In genomic region chr11:119190498-119190897, GRCm38 (mm10) we compare ENCODE assay signal across 8 mouse cellular contexts. TPM values are rescaled to one million over a fixed set of nuclear protein-coding genes. Genes with fewer than 3 reads are reported as not detected.
DNase-seq lines count a peak whose midpoint lies in the region; ATAC-seq and TF ChIP-seq lines count a peak whose summit lies in the region.

No protein-coding gene starts in this region.

- peak; percentile 82 for DNase-seq in 3134 (ENCODE audit: extremely low read depth, insufficient read length, low spot score)
- DNase-seq in R1 (ENCODE audit: low read depth, low spot score) = peak; percentile 38
- peak; percentile 81 for DNase-seq in midbrain, postnatal 0 days (ENCODE audit: low spot score)
- DNase-seq in spleen, postnatal 4 days (ENCODE audit: low spot score in 2 of 2) = peak; percentile 50 to 81

- no peaks in the 10 kb centered on the region for H3K9me3 ChIP-seq in intestine, embryonic 15.5 days
- no peaks in the 10 kb centered on the region for H3K9me3 ChIP-seq in limb, embryonic 13.5 days
- no peaks in the 10 kb centered on the region for H3K9me3 ChIP-seq in midbrain, postnatal 0 days (ENCODE audit: low read length)

- no peak overlapping the region for H3K9ac ChIP-seq in intestine, embryonic 15.5 days
- peak overlapping the region; percentile 39; the same call in 1 of the 2 replicates for H3K9ac ChIP-seq in limb, embryonic 13.5 days
- 0 out of 2 replicates have a peak overlapping the region, but pooled peaks have one; percentile 37 for H3K9ac ChIP-seq in midbrain, postnatal 0 days (replicated peaks; ENCODE audit: low read length, poor library complexity, severe bottlenecking)

- no peak overlapping the region for H3K27ac ChIP-seq in cortical plate, adult 2 months (ENCODE audit: insufficient read depth, low read length)
- H3K27ac ChIP-seq in intestine, embryonic 15.5 days = no peak overlapping the region
- no peak overlapping the region for H3K27ac ChIP-seq in limb, embryonic 13.5 days
- peak overlapping the region; percentile 48 for H3K27ac ChIP-seq in midbrain, postnatal 0 days (ENCODE audit: low read depth, low read length)

- peak; percentile 72 for TF ChIP-seq CTCF in cortical plate, adult 2 months (IDR thresholded peaks at IDR 0.05; ENCODE audit: extremely low read depth, insufficient read depth, low read length)
- TF ChIP-seq CTCF in midbrain, postnatal 0 days (IDR thresholded peaks at IDR 0.05) = peak; percentile 86

- TF ChIP-seq POLR2A in cortical plate, adult 2 months (IDR thresholded peaks at IDR 0.05; ENCODE audit: extremely low read depth, insufficient read depth, low read length) = no peak

- no peaks in the 10 kb centered on the region for H3K36me3 ChIP-seq in intestine, embryonic 15.5 days
- peaks cover 7% of the 10 kb centered on the region; the same call in 1 of the 2 replicates for H3K36me3 ChIP-seq in limb, embryonic 13.5 days
- no peaks in the 10 kb centered on the region; the same call in 1 of the 2 replicates for H3K36me3 ChIP-seq in midbrain, postnatal 0 days (ENCODE audit: insufficient read depth, low read length)

- no peaks in the 10 kb centered on the region for H3K4me1 ChIP-seq in cortical plate, adult 2 months (ENCODE audit: control insufficient read depth, insufficient read depth, low read length)
- H3K4me1 ChIP-seq in intestine, embryonic 15.5 days (replicated peaks) = peaks cover 44% of the 10 kb centered on the region
- peaks cover 62% of the 10 kb centered on the region for H3K4me1 ChIP-seq in limb, embryonic 13.5 days
- H3K4me1 ChIP-seq in midbrain, postnatal 0 days (ENCODE audit: insufficient read depth, low read length) = peaks cover 2% of the 10 kb centered on the region; the same call in 1 of the 2 replicates

- no peaks in the 10 kb centered on the region for H3K27me3 ChIP-seq in intestine, embryonic 15.5 days (replicated peaks)
- no peaks in the 10 kb centered on the region for H3K27me3 ChIP-seq in limb, embryonic 13.5 days
- H3K27me3 ChIP-seq in midbrain, postnatal 0 days (ENCODE audit: insufficient read depth, low read length) = no peaks in the 10 kb centered on the region

- no peak overlapping the region for H3K4me3 ChIP-seq in cortical plate, adult 2 months (ENCODE audit: insufficient read depth, low read length)
- H3K4me3 ChIP-seq in intestine, embryonic 15.5 days (replicated peaks) = no peak overlapping the region
- no peak overlapping the region for H3K4me3 ChIP-seq in limb, embryonic 13.5 days
- no peak overlapping the region for H3K4me3 ChIP-seq in midbrain, postnatal 0 days (ENCODE audit: low read depth, low read length)

- no peak overlapping the region for H3K4me2 ChIP-seq in intestine, embryonic 15.5 days (replicated peaks)
- no peak overlapping the region for H3K4me2 ChIP-seq in limb, embryonic 13.5 days (replicated peaks)
- H3K4me2 ChIP-seq in midbrain, postnatal 0 days (ENCODE audit: low read depth, low read length, poor library complexity, severe bottlenecking) = no peak overlapping the region

- WGBS in intestine, embryonic 15.5 days = 23% methylated on average over 11 of the region's 11 CpGs
- 22% methylated on average over 11 of the region's 11 CpGs for WGBS in limb, embryonic 13.5 days
- WGBS in midbrain, postnatal 0 days = 16% methylated on average over 11 of the region's 11 CpGs

- ATAC-seq in granulocyte monocyte progenitor cell, adult 5-6 weeks (replicated peaks; ENCODE audit: poor library complexity, severe bottlenecking) = peak; percentile 79
- ATAC-seq in intestine, embryonic 15.5 days = peak; percentile 69
- peak; percentile 25; the same call in 1 of the 2 replicates for ATAC-seq in limb, embryonic 13.5 days (ENCODE audit: low FRiP score, low read depth)
- peak; percentile 68; the same call in 1 of the 2 replicates for ATAC-seq in midbrain, postnatal 0 days (ENCODE audit: low FRiP score)

RNA-seq across cellular contexts. Expression of gene Tbc1d16, which starts 37.8 kb away (rescaled TPM):
- polyA plus RNA-seq in cortical plate, adult 2 months (2012; rRNA removed) = 15.5 and 17.6 TPM in 2 replicates
- 3.3 and 8.6 TPM in 2 replicates for total RNA-seq in granulocyte monocyte progenitor cell, adult 5-6 weeks (2014; fragmentation: Nextera tagmentation)
- total RNA-seq in granulocyte monocyte progenitor cell, adult 5-6 weeks (2017) = 2.1 and 3.0 TPM in 2 replicates
- polyA plus RNA-seq in intestine, embryonic 15.5 days (2015; fragmentation: Nextera tagmentation; extraction: Ambion mirVana) = 13.9 and 15.3 TPM in 2 replicates
- polyA plus RNA-seq in limb, embryonic 13.5 days (2015; fragmentation: Nextera tagmentation; extraction: Ambion mirVana) = 25.1 and 27.2 TPM in 2 replicates
- 152 and 156 TPM in 2 replicates for total RNA-seq in midbrain, postnatal 0 days (2014; rRNA removed)
- 43.1 and 43.5 TPM in 2 replicates for polyA plus RNA-seq in midbrain, postnatal 0 days (2015; fragmentation: Nextera tagmentation; extraction: Ambion mirVana)

RNA-seq across cellular contexts. Expression of gene Ccdc40, which starts 37.9 kb away (rescaled TPM):
- 1.4 TPM in 2 replicates for polyA plus RNA-seq in cortical plate, adult 2 months (2012; rRNA removed)
- 7.3 and 12.0 TPM in 2 replicates for total RNA-seq in granulocyte monocyte progenitor cell, adult 5-6 weeks (2014; fragmentation: Nextera tagmentation)
- 9.0 and 11.8 TPM in 2 replicates for total RNA-seq in granulocyte monocyte progenitor cell, adult 5-6 weeks (2017)
- 2.5 and 2.6 TPM in 2 replicates for polyA plus RNA-seq in intestine, embryonic 15.5 days (2015; fragmentation: Nextera tagmentation; extraction: Ambion mirVana)
- polyA plus RNA-seq in limb, embryonic 13.5 days (2015; fragmentation: Nextera tagmentation; extraction: Ambion mirVana) = 4.8 and 6.8 TPM in 2 replicates
- total RNA-seq in midbrain, postnatal 0 days (2014; rRNA removed) = 13.3 and 22.7 TPM in 2 replicates
- 10.3 and 13.3 TPM in 2 replicates for polyA plus RNA-seq in midbrain, postnatal 0 days (2015; fragmentation: Nextera tagmentation; extraction: Ambion mirVana)

Comparison
In these comparisons a context has a peak if more than half of its experiments do, and no peak if none do; other contexts are left out.
1. ATAC-seq: peak in every context shown above with its lines; median percentile 79 in granulocyte monocyte progenitor cell, adult 5-6 weeks; 69 in intestine, embryonic 15.5 days; 68 in midbrain, postnatal 0 days; 25 in limb, embryonic 13.5 days.